17 mouse cellular contexts compared by ENCODE assay signal in genomic region chr13:97581380-97581779, GRCm38 (mm10).
"Had no signal": no experiment of that assay in that cellular context is flagged by ENCODE, and none has a peak within 500 bp of the region (broad histone marks: within the 10 kb centered on the region; RNA-seq: fewer than 3 reads in every experiment).

No protein-coding gene starts in this region.

- H3K36me3 ChIP-seq: intestine, embryonic 15.5 days; limb, embryonic 12.5 days; liver, embryonic 13.5 days; neural tube, embryonic 12.5 days had no signal

- H3K27me3 ChIP-seq: intestine, embryonic 15.5 days; limb, embryonic 12.5 days; liver, embryonic 13.5 days; neural tube, embryonic 12.5 days had no signal

- H3K4me2 ChIP-seq: intestine, embryonic 15.5 days; limb, embryonic 12.5 days; liver, embryonic 13.5 days; neural tube, embryonic 12.5 days had no signal

- H3K4me3 ChIP-seq: intestine, embryonic 15.5 days; limb, embryonic 12.5 days; liver, embryonic 13.5 days; myocyte; neural tube, embryonic 12.5 days had no signal

- DNase-seq: kidney, adult 18-20 months; kidney, postnatal 14 days; layer of hippocampus, adult 9-11 months; layer of hippocampus, postnatal 36 days; liver; liver, embryonic 13.5 days; liver, postnatal 0 days; right cerebral cortex, postnatal 4 days; spleen, adult 18-20 months; thymus, adult 18-20 months; thymus, postnatal 25 days had no signal

- ATAC-seq: intestine, embryonic 15.5 days; liver, postnatal 0 days; midbrain, embryonic 16.5 days had no signal

- H3K9ac ChIP-seq: intestine, embryonic 15.5 days; limb, embryonic 12.5 days; liver, embryonic 13.5 days; liver, postnatal 0 days; neural tube, embryonic 12.5 days had no signal

- H3K27ac ChIP-seq: intestine, embryonic 15.5 days; limb, embryonic 12.5 days; liver, embryonic 13.5 days; macrophage; neural tube, embryonic 12.5 days had no signal

- H3K9me3 ChIP-seq: intestine, embryonic 15.5 days; limb, embryonic 12.5 days; liver, embryonic 13.5 days; neural tube, embryonic 12.5 days had no signal

- H3K4me1 ChIP-seq: liver, embryonic 13.5 days had no signal
